Mouse (Mus musculus) adrenal gland, adult 8-10 months (tissue): Measurements from ENCODE around the gene Pilrb2. TPM values are rescaled to one million over a fixed set of nuclear protein-coding genes. Genes with fewer than 3 reads are reported as not detected.

ENCODE experiments used
- DNase-seq: peaks from one replicate; pipeline ENCODE4 v3.0.0; 2022
- total RNA-seq, 4 experiments: library from RNA; stranded (reverse); gene quantifications; 2 replicates each; pipeline ENCODE4 v1.2.4; 2022

The Pilrb2 gene
- total RNA-seq, 4 experiments from 2014 or later = 0.93 to 3.2 (median 2.2) TPM; not detected in 1

GRCm38 (mm10) chr5:137831506-137831905 lies 40.1 kb downstream of the Pilrb2 start:
- no peak for DNase-seq

GRCm38 (mm10) chr5:137831106-137831505 lies 40.5 kb downstream of the Pilrb2 start:
- DNase-seq = no peak

GRCm38 (mm10) chr5:137830238-137830637 lies 41.4 kb downstream of the Pilrb2 start:
- DNase-seq = no peak

- DNase-seq = no peak
These were observed 42.9 kb downstream of the Pilrb2 start for GRCm38 (mm10) chr5:137828694-137829093.

DNA sequence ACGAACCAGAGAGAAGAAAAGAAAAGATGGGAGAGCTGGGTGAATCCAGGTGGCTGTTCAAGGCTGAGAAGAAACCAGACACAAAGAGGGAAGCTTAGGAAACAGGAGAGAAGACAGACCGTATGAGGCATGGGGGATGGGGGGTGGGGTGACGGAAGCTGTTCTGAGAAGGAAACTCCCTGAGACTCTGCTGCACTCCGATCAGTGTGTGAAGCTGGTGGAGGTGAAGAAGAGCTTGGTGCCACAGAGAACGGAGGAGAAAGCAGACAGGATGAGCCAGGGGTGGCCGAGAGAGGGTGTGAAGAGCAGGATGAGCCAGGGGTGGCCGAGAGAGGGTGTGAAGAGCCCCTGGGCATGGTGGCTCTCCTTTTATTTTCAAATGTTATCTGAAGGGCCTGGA lies 45.2 kb downstream of the Pilrb2 start:
- DNase-seq = no peak

DNA sequence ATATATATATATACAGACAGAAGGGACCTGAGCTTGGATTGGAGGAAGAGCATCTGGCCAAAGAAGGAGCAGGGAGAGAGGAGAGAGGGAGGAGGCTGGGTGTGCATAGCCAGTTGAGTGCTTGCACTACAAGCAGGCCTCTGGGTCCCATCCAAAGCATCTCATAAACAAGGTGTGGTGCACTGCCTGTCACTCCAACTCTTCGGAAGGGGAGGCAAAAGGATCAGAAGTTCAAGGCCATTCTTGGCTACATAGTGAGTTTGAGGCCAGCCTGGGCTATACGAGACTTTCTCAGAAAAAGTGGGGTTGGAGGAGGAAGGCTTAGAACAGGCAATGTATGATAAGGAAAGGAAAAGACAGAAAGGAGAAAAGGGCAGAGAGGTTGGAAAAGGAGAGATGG lies 45.6 kb downstream of the Pilrb2 start:
- DNase-seq = no peak

DNA sequence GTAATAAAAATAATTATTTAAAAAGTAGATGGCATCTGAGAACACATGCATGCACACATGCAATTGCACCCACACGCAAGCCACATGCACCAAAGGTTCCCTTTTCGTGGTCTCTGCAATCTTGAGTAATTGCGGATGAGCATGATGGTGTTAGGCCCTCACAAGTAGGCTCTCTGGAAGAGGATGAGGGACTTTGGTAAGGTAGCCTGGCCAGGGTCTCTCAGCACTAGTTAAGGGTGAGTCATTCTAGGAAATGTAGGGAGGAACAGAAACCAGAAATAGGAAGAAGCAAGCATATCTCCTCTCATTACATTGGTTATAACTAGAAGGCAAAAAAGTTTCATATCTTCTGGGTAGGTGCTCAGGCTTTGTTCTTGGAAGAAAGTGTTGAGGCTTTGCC lies 46.6 kb downstream of the Pilrb2 start:
- DNase-seq = no peak

GRCm38 (mm10) chr5:137823455-137824045 lies 48.1 kb downstream of the Pilrb2 start:
- no peak for DNase-seq

GRCm38 (mm10) chr5:137822602-137823001 lies 49.0 kb downstream of the Pilrb2 start:
- DNase-seq = no peak

DNA sequence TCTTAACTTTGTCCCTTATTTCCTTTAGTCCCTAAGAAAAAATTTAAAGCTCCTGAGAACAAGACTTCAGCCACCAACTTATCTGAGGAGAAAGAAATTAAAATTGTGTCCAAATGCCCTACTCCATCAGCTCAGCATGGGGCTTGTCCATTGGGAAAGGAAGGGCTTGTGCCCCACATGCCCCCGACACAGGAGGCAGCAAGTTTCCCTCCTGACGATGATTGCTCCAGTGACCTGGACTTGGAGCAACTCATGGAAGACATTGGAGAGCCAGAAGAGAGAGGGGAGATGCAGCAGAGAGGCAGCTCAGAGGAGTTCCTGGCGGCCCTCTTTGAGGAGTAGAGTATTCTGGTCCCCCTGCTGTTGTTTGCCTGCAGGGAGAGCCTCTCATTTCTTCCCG lies 49.5 kb downstream of the Pilrb2 start:
- no peak for DNase-seq

DNA sequence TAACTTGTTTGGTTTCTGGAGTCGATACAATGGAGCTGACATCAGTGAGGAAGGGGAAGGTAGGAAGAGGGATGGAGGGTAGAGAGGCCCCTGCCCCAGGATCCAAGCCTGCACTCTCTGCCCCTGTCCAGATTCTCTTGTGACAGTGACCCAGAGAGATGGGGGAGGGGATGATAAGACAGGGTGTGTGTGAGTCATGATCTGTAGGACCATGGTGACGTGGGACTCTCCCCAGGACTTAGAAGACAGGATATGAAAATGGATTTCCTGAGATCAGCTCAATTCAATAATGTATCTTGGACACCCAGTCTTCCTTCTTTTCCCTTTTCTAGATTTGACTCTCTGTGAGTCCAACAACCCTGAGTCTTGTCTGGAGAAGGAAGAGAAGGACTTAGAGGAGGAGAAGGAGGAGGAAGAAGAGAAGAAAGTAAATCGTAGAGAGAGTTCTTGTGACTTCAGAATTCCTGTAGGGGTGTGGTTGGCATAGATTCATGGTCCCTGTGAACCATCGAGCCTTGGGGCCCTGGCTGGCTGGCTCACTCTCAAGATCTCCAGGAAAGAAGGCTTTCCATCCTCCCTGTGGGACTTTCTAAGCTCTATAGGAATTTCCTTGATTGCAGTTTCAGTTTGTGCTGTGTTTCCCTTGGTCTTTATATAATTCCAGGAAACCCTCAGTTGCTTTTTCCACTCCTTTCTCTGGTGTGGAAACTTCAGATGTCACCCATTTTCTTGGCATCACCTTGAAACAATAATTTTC lies 54.0 kb downstream of the Pilrb2 start:
- no peak for DNase-seq

Other genes with a start within 250 kb of the Pilrb2 start
- gene Fbxo24, start 242.8 kb downstream of the Pilrb2 start, total RNA-seq = 1 to 10 TPM in 3 of 4 experiments, under 1 TPM in 1; 0.90 to 5.5 (median 3.0) TPM
- gene Lrch4, start 242.7 kb downstream of the Pilrb2 start, total RNA-seq = 10 to 100 TPM; 25.1 to 35.9 (median 31.4) TPM
- 10 to 100 TPM in 3 of 4 experiments, 1 to 10 TPM in 1; 8.2 to 24.1 (median 14.7) TPM for gene Gm20605, start 242.6 kb downstream of the Pilrb2 start, total RNA-seq
- 10 to 100 TPM in 2 of 4 experiments, 1 to 10 TPM in 2; 2.1 to 14.1 (median 7.4) TPM for gene Sap25, start 230.5 kb downstream of the Pilrb2 start, total RNA-seq
- 1 to 10 TPM; 2.6 to 7.5 (median 4.6) TPM for gene Irs3, start 226.1 kb downstream of the Pilrb2 start, total RNA-seq
- gene Agfg2, start 187.1 kb downstream of the Pilrb2 start, total RNA-seq = 10 to 100 TPM; 27.9 to 55.0 (median 41.4) TPM
- 10 to 100 TPM in 1 of 4 experiments, 1 to 10 TPM in 3; 4.4 to 10.2 (median 7.1) TPM for gene Nyap1, start 130.2 kb downstream of the Pilrb2 start, total RNA-seq
- 100 to 1,000 TPM in 2 of 4 experiments, 10 to 100 TPM in 2; 73.9 to 110 (median 94.0) TPM for gene Tsc22d4, start 126.1 kb downstream of the Pilrb2 start, total RNA-seq
- 10 to 100 TPM; 21.2 to 35.5 (median 27.0) TPM for gene Ppp1r35, start 93.0 kb downstream of the Pilrb2 start, total RNA-seq
- gene Mepce, start 84.2 kb downstream of the Pilrb2 start, total RNA-seq = 10 to 100 TPM; 53.8 to 66.8 (median 56.1) TPM
- gene Zcwpw1, start 84.0 kb downstream of the Pilrb2 start, total RNA-seq = 1 to 10 TPM; 1.4 to 4.4 (median 2.8) TPM
- 1 to 10 TPM; 1.8 to 5.8 (median 4.1) TPM for gene Pilra, start 35.5 kb downstream of the Pilrb2 start, total RNA-seq
- gene Pilrb1, start 13.7 kb downstream of the Pilrb2 start, total RNA-seq = 1 to 10 TPM; 1.2 to 3.7 (median 1.9) TPM
- gene Cyp3a13, start 49.8 kb upstream of the Pilrb2 start, total RNA-seq = under 1 TPM in 3 of 4 experiments, not detected in 1; 0.17 to 0.26 (median 0.22) TPM
- under 1 TPM; 0.14 to 0.71 (median 0.40) TPM for gene Gjc3, start 91.3 kb upstream of the Pilrb2 start, total RNA-seq
- gene Azgp1, start 109.7 kb upstream of the Pilrb2 start, total RNA-seq = 1 to 10 TPM in 1 of 4 experiments, under 1 TPM in 2, not detected in 1; 0.73 to 1.0 (median 0.78) TPM
- gene Smok3a, start 149.4 kb upstream of the Pilrb2 start, total RNA-seq = not detected
- not detected for gene Smok3b, start 149.6 kb upstream of the Pilrb2 start, total RNA-seq
- gene Smok3c, start 181.4 kb upstream of the Pilrb2 start, total RNA-seq = not detected
- gene Zkscan1, start 213.3 kb upstream of the Pilrb2 start, total RNA-seq = 10 to 100 TPM; 39.6 to 51.4 (median 47.6) TPM
- 10 to 100 TPM; 16.7 to 18.8 (median 17.1) TPM for gene Zscan21, start 245.1 kb upstream of the Pilrb2 start, total RNA-seq